Mouse (Mus musculus) lung, postnatal 0 days (tissue): ENCODE data around the gene Prkce. TPM values are rescaled to one million over a fixed set of nuclear protein-coding genes. Genes with fewer than 3 reads are reported as not detected.
A peak's percentile ranks its signal among the peaks of the same experiment; 100 is the strongest.

Source experiments
- ATAC-seq: fragments of 200-750 bp; cut with Nextera tagmentation; 2 replicates; pipeline ENCODE4 v1.8.0; 2017; ENCODE audit warnings: moderate library complexity
- DNase-seq: peaks from one replicate; pipeline ENCODE4 v3.0.0-alpha.2; 2016; ENCODE audit warnings: low spot score
- H3K27ac ChIP-seq: fragments of 300-500 bp; sonication (generic); 2 replicates; pipeline ENCODE4 v1.5.1; 2014; ENCODE audit warnings: antibody characterized with exemption, mild to moderate bottlenecking, low read length, mixed read lengths
- H3K27me3 ChIP-seq: fragments of 300-500 bp; sonication (generic); replicated peaks from 2 replicates; pipeline ENCODE4 v1.6.1; 2014; ENCODE audit warnings: low read length, mixed read lengths; ENCODE audit not compliant: insufficient read depth
- H3K36me3 ChIP-seq: fragments of 300-500 bp; sonication (generic); 2 replicates; pipeline ENCODE4 v1.6.1; 2014; ENCODE audit warnings: low read length, mixed read lengths; ENCODE audit not compliant: insufficient read depth
- H3K4me1 ChIP-seq: fragments of 300-500 bp; sonication (generic); 2 replicates; pipeline ENCODE4 v1.6.1; 2014; ENCODE audit warnings: antibody characterized with exemption, low read depth, low read length, mixed read lengths; ENCODE audit not compliant: insufficient read depth
- H3K4me2 ChIP-seq: fragments of 300-500 bp; sonication (generic); replicated peaks from 2 replicates; pipeline ENCODE4 v1.6.1; 2014; ENCODE audit warnings: low read depth, mild to moderate bottlenecking, low read length, moderate library complexity, mixed read lengths
- H3K4me3 ChIP-seq: fragments of 300-500 bp; sonication (generic); 2 replicates; pipeline ENCODE4 v1.5.1; 2014; ENCODE audit warnings: low read depth, low read length
- H3K9ac ChIP-seq: fragments of 300-500 bp; sonication (generic); replicated peaks from 2 replicates; pipeline ENCODE4 v1.6.1; 2014; ENCODE audit warnings: low read depth, mild to moderate bottlenecking
- H3K9me3 ChIP-seq: fragments of 300-500 bp; sonication (generic); 2 replicates; pipeline ENCODE4 v1.6.1; 2016; ENCODE audit warnings: low read length, mixed read lengths
- CTCF ChIP-seq: IDR thresholded peaks from 2 replicates; pipeline ENCODE4 v1.5.1; 2016; ENCODE audit warnings: antibody characterized with exemption, mild to moderate bottlenecking
- EP300 ChIP-seq: IDR thresholded peaks from 2 replicates; pipeline ENCODE4 v1.6.1; 2016; ENCODE audit warnings: antibody characterized with exemption, mild to moderate bottlenecking, control low read depth
- WGBS: fragments of 180-500 bp; shearing (Covaris S2); extraction: QIAGEN DNeasy Blood & Tissue Kit; methylation state at CpG from one replicate; pipeline ENCODE4 v1.1.7; 2014; 5-methylcytosine and 5-hydroxymethylcytosine counted together
- polyA plus RNA-seq: library from polyadenylated mRNA; unstranded; fragments of >200 nt; fragmentation: Nextera tagmentation; extraction: Ambion mirVana; gene quantifications from 2 replicates; pipeline ENCODE4 v1.2.1, GENCODE M21; 2015

The Prkce gene
- polyA plus RNA-seq, 1 experiment from 2014 or later = 10.6 TPM

DNA sequence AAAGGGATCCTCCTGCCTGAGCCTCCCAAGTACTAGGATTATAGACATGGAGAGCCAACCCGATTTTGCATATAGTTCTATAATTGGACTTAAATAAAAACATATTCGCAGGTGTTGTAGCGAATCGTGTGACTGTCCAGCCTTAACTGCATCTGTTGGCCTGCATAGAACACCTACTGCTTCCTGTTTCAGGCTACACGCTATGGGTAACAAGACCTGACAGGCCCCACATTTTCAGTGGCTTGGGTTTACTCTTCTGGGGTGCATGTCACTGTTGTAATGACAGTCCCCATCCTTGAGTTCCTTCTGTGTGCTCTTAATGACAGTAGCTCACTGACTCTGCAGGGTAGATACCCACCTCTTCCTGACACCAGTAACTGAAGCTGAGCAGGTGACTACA lies 278.3 kb downstream of the Prkce start:
- H3K27ac ChIP-seq = no peak overlapping the region
- no peak for DNase-seq
- no peak for ATAC-seq
- H3K4me1 ChIP-seq = peaks cover 5% of the 10 kb centered on the region; the same call in 1 of the 2 replicates
- WGBS = 88% methylated on average over 5 of the region's 5 CpGs
- no peak overlapping the region for H3K4me3 ChIP-seq
- no peaks in the 10 kb centered on the region for H3K27me3 ChIP-seq
- H3K9ac ChIP-seq = no peak overlapping the region
- no peaks in the 10 kb centered on the region for H3K9me3 ChIP-seq
- H3K4me2 ChIP-seq = no peak overlapping the region
- no peaks in the 10 kb centered on the region for H3K36me3 ChIP-seq
- no peak for TF ChIP-seq CTCF

DNA sequence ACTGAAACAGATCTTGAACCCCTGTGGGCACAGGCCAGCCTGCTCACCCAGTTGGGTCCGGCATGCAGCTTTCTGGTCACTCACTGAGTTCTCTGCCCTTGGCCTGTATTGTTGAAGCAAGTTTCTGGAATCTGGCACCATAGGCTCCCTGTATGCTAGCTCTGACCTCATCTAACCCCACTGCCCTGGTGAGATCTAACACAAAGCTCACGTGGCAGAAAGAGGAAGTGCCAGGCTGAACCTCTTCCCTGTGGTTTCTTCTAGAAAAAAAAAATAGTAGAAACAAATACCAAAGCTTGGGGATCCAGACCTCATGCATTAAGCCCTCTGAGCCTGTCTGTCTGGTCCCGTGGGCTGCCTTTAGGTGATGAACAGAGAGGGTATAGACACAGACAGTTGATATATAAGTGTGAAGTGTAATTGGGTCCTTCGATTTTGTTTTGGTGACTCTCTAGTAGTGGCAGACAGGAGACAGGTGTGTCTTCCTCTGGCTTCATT lies 279.6 kb downstream of the Prkce start:
- no peak overlapping the region for H3K4me2 ChIP-seq

DNA sequence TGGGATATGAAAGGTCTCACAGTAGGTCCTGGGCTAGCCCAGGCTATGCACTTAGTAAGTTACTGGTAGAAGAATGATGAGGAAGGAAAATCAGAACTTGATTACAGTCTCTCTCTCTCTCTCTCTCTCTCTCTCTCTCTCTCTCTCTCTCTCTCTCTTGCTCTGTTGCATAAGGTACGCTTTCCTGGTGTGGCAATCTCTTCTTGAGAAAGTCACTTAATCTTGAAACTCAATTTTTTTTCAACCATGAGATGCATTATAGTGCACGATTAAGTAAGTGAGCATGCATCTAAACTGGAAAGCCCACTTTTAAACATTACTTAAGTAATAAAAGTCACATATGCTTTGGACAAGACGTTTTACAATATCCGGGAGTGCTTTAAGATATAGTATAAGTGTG lies 285.3 kb downstream of the Prkce start:
- H3K36me3 ChIP-seq = no peaks in the 10 kb centered on the region
- no peaks in the 10 kb centered on the region for H3K27me3 ChIP-seq
- H3K4me2 ChIP-seq = no peak overlapping the region
- H3K9me3 ChIP-seq = no peaks in the 10 kb centered on the region
- no peak overlapping the region for H3K9ac ChIP-seq
- no peak overlapping the region for H3K4me3 ChIP-seq
- no peak for DNase-seq
- no peak for ATAC-seq
- H3K4me1 ChIP-seq = no peaks in the 10 kb centered on the region
- no peak overlapping the region for H3K27ac ChIP-seq
- no peak for TF ChIP-seq CTCF
- TF ChIP-seq EP300 = no peak
- WGBS = 66% methylated on average over 4 of the region's 4 CpGs

More for the DNA sequence above, 279.6 kb downstream of the Prkce start:
- DNase-seq = peak; percentile 35
- WGBS = 71% methylated on average over 4 of the region's 4 CpGs
- ATAC-seq = no peak
- H3K27me3 ChIP-seq = no peaks in the 10 kb centered on the region
- no peak overlapping the region for H3K9ac ChIP-seq
- peaks cover 5% of the 10 kb centered on the region; the same call in 1 of the 2 replicates for H3K4me1 ChIP-seq
- H3K4me3 ChIP-seq = no peak overlapping the region
- no peaks in the 10 kb centered on the region for H3K9me3 ChIP-seq
- no peak for TF ChIP-seq EP300
- no peak for TF ChIP-seq CTCF
- H3K36me3 ChIP-seq = no peaks in the 10 kb centered on the region
- no peak overlapping the region for H3K27ac ChIP-seq

DNA sequence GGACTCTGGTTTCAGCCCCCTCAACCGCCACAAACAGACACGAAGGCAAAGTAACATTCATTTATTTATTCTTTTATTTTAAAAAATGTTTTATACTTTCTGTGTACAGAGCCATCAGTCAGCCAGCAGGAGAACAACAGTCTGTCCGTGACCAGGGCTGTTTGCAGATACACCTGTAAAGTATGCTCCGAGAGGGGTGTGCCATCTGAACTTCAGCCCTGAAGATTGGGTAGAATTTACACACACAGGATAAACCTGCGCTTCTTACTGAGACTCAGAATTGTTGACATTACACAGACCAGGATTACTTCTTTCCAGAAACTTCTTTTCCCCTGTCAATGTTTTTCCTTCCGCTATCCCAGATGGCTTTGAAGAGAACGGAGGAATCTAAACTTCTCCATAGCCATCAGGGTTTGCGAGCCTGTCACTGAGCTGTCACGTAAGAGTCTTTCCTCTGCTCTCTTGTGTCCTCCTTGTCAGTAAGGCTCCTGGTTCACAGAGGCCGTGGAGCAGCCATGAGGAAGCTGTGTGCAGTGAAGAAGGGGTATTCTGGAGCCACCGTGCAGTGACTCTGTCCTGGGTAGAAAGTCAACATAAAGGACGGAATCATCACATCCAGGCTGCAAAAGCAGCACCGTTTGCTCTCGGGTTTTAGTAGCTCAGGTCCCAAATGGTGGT lies 286.2 kb downstream of the Prkce start:
- no peak overlapping the region for H3K4me2 ChIP-seq
- H3K36me3 ChIP-seq = no peaks in the 10 kb centered on the region
- H3K9me3 ChIP-seq = no peaks in the 10 kb centered on the region
- no peak overlapping the region for H3K27ac ChIP-seq
- no peaks in the 10 kb centered on the region for H3K4me1 ChIP-seq
- WGBS = 79% methylated on average over 14 of the region's 14 CpGs
- TF ChIP-seq EP300 (no peak), CTCF (no peak)
- DNase-seq (no peak), ATAC-seq (no peak)
- no peak overlapping the region for H3K4me3 ChIP-seq
- H3K27me3 ChIP-seq = no peaks in the 10 kb centered on the region
- H3K9ac ChIP-seq = no peak overlapping the region

GRCm38 (mm10) chr17:86454351-86454706 lies 286.7 kb downstream of the Prkce start:
- Histone ChIP-seq H3K27me3 (no peaks in the 10 kb centered on the region), H3K9ac (no peak overlapping the region), H3K27ac (no peak overlapping the region), H3K4me2 (no peak overlapping the region), H3K4me3 (no peak overlapping the region), H3K4me1 (no peaks in the 10 kb centered on the region), H3K9me3 (no peaks in the 10 kb centered on the region), H3K36me3 (no peaks in the 10 kb centered on the region)
- WGBS = 74% methylated on average over 3 of the region's 3 CpGs
- TF ChIP-seq CTCF = no peak
- no peak for TF ChIP-seq EP300
- DNase-seq (no peak), ATAC-seq (no peak)

DNA sequence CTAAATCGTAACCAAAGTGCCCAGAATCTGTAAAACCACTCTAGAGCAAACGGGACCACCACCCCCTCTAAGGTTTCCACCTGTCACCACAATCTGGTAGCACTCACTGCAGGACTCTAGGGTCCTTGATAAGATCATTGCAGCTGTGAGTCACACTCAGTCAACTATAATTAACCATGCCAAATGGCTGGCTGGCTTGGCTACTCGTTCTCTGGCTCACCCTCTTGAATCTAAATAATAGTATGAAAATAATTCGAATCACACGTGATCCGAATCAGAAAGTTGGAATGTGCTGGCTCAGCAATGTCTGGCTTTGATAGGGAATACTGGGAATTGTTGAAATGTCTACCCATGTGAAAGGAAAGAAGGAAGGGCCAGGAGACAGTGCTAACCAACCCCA lies 288.9 kb downstream of the Prkce start:
- DNase-seq = no peak
- no peak overlapping the region for H3K4me2 ChIP-seq
- H3K27me3 ChIP-seq = no peaks in the 10 kb centered on the region
- H3K36me3 ChIP-seq = no peaks in the 10 kb centered on the region
- H3K27ac ChIP-seq = no peak overlapping the region
- H3K4me3 ChIP-seq = no peak overlapping the region
- ATAC-seq = no peak
- H3K4me1 ChIP-seq = no peaks in the 10 kb centered on the region
- no peaks in the 10 kb centered on the region for H3K9me3 ChIP-seq
- 60% methylated on average over 6 of the region's 6 CpGs for WGBS
- TF ChIP-seq EP300 (no peak), CTCF (no peak)
- H3K9ac ChIP-seq = no peak overlapping the region
